Mouse (Mus musculus): ENCODE results near the gene Rnpepl1. TPM values are rescaled to one million over a fixed set of nuclear protein-coding genes. Genes with fewer than 3 reads are reported as not detected.

Rnpepl1 gene
- polyA plus RNA-seq, 1 experiment from 2014 or later: 20.5 TPM

DNA sequence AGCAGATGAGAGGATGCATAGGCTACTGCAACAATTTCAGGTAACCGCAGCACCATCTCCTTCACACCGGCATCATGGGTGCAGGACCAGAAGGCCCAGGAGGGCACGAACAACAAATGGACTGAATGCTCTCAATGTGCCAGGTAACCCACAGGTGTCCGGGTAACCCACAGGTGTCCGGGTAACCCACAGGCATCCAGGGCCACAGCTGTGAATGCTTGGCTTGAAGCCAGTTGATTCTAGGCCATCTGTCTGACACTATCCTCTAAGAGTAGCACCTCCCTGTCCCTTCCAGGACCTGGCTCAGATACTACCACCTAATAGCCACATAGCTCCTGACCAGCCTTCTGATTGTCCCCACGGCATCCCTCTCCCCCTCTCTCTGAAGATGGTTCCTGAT lies 28.6 kb upstream of the Rnpepl1 start:
- H3K4me3 ChIP-seq: no peak overlapping the region
- ATAC-seq: no peak
- 91% methylated on average over 6 of the region's 6 CpGs for WGBS

DNA sequence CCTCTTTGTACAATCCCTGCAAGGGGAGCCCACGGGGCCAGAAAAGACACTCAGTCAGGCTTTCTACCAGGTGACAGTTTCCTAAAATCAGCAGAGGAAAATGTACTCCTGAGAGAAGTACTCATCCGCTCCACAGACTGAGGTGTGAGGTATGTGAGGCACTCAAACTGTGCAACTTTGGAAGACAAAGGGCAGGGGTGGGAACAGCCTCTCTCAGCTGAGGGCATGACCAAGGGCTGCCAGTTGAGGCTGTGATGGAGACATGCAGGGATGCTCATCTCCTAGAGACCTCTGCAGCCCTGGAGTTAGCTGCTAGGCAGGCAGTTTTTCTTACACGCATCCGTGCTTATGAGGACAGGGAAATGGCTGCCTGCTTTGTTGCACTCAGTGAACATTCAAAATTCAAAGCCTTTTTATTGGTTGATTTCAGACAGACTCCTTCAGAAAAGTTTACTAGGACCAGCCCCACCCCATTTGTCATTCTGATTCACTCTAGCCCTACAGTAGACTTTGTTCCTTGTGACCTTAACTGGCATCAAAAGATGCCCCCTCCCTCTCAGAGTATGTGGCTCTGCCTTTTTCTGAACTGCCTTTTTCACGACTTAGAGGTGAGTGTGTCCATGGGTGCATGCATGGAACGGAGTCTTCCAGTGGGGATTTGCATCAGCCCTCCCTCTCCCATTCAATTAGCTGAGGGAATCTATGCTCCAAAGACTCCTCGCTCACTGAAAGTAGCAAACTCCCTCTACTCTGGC lies 21.5 kb upstream of the Rnpepl1 start:
- H3K4me3 ChIP-seq: no peak overlapping the region
- H3K4me2 ChIP-seq: no peak overlapping the region
- ATAC-seq: no peak
- no peaks in the 10 kb centered on the region for H3K9me3 ChIP-seq (replicated peaks)
- H3K27me3 ChIP-seq: no peaks in the 10 kb centered on the region
- no peak overlapping the region for H3K27ac ChIP-seq
- H3K36me3 ChIP-seq (ENCODE audit: poor library complexity, severe bottlenecking): no peaks in the 10 kb centered on the region
- H3K9ac ChIP-seq: no peak overlapping the region
- 76% methylated on average over 7 of the region's 7 CpGs for WGBS
- no peaks in the 10 kb centered on the region for H3K4me1 ChIP-seq

More for the DNA sequence above, 28.6 kb upstream of the Rnpepl1 start:
- H3K36me3 ChIP-seq (ENCODE audit: poor library complexity, severe bottlenecking): no peaks in the 10 kb centered on the region
- no peaks in the 10 kb centered on the region for H3K9me3 ChIP-seq (replicated peaks)
- H3K4me1 ChIP-seq: no peaks in the 10 kb centered on the region
- H3K27me3 ChIP-seq: no peaks in the 10 kb centered on the region
- H3K4me2 ChIP-seq: no peak overlapping the region
- no peak overlapping the region for H3K27ac ChIP-seq
- no peak overlapping the region for H3K9ac ChIP-seq

DNA sequence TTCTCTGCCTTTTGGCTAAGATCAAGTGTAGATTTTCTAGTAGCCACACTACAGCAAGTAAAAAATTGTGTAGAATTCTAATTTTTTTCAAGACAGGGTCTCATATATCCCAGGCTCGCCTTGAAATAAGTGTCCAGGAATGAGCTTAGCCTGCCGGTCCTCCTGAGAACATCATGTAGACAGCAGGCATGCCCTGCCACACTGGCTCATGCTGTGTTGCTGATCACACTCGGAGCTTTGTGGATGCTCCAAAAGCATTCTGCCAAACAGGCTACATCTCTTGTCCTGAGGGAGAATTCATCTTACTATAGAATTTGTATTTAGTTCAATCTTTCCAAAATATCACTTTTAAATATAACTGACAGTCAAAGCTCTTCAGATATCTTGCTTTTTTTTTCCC lies 17.8 kb upstream of the Rnpepl1 start:
- no peak overlapping the region for H3K9ac ChIP-seq
- WGBS: 72% methylated on average over 3 of the region's 3 CpGs
- no peak for ATAC-seq
- H3K36me3 ChIP-seq (ENCODE audit: poor library complexity, severe bottlenecking): no peaks in the 10 kb centered on the region
- no peaks in the 10 kb centered on the region for H3K9me3 ChIP-seq (replicated peaks)
- no peaks in the 10 kb centered on the region for H3K27me3 ChIP-seq
- H3K4me3 ChIP-seq: no peak overlapping the region
- no peaks in the 10 kb centered on the region for H3K4me1 ChIP-seq
- H3K27ac ChIP-seq: no peak overlapping the region
- H3K4me2 ChIP-seq: no peak overlapping the region

DNA sequence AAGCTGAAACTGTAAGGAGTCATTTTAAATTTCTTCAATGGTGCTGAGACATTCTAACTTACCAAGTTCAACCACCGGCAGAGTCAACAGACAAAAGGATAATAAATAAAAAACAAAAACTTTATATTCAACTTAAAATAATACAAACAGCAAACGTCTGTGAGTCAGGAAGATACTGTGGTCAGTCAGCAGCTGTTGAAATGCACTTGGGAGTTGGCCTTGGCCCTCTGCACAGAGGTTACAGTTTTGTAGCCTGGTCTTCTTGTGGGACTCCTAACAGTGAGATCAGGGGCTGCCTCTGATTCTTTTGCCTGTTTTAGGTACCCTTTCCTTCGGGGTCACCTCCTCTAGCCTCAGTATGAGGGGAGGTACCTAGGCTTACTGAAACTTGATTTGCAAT lies 16.7 kb upstream of the Rnpepl1 start:
- Histone ChIP-seq H3K9me3 (replicated peaks) (no peaks in the 10 kb centered on the region), H3K27me3 (0 out of 2 replicates have a peak, but pooled peaks cover 3% of the 10 kb centered on the region), H3K4me2 (no peak overlapping the region), H3K27ac (no peak overlapping the region), H3K4me3 (no peak overlapping the region), H3K9ac (no peak overlapping the region), H3K4me1 (no peaks in the 10 kb centered on the region), H3K36me3 (ENCODE audit: poor library complexity, severe bottlenecking) (no peaks in the 10 kb centered on the region)
- no peak for ATAC-seq
- WGBS: 74% methylated on average over 3 of the region's 3 CpGs

DNA sequence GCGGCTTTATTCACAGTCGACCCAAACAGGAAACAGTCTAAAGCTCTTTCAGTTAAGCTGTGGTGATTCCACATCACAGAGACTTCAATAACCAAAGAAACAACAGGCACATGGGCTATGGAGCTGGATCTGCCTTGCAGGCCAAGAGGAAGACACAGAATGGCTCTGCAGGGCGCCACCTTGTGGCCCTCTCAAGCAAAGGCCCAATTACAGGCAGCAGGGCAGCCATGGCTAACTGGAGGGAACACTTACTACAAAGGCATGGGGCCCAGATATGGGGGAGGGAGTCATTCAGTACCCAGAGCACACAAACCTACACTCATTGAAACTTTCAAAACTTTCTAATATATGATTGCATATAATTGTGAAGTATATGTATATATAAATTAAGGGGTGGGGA lies 15.5 kb upstream of the Rnpepl1 start:
- Histone ChIP-seq H3K4me3 (no peak overlapping the region), H3K27me3 (peaks cover 10% of the 10 kb centered on the region; the same call in 1 of the 2 replicates), H3K9ac (no peak overlapping the region), H3K9me3 (replicated peaks) (no peaks in the 10 kb centered on the region), H3K4me1 (no peaks in the 10 kb centered on the region), H3K4me2 (no peak overlapping the region), H3K36me3 (ENCODE audit: poor library complexity, severe bottlenecking) (no peaks in the 10 kb centered on the region), H3K27ac (no peak overlapping the region)
- WGBS: 11% methylated on average over 3 of the region's 3 CpGs
- peak; percentile 82 for ATAC-seq

DNA sequence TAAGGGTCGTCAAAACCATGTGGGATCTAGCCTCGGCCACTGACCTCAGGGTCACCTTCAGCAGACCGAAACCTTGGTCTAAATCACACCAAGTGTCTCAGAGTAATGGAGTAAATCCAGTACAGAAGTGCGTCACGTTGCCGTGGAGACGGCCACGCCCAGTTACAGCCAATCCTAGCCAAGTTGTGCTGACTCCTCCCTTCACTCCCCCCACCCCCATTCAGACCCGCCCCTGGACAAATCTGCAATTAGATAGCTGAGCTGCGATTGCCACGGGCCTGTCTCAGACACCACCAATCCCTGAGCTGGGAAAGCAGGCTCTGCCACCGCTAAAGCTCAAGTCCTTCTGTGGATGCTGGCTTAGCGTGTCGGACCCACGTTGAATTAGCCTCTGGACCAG lies 7.8 kb upstream of the Rnpepl1 start, which contains the start of gene Ankmy1:
Gene Ankmy1, minus strand, starts transcription at position 121 of the 400 bp plus-strand sequence.
- H3K4me1 ChIP-seq: peaks cover 23% of the 10 kb centered on the region
- H3K27ac ChIP-seq: peak within 1 kb of the TSS; percentile 31; the same call in 1 of the 2 replicates
- peaks cover 20% of the 10 kb centered on the region for H3K27me3 ChIP-seq
- no peaks in the 10 kb centered on the region for H3K36me3 ChIP-seq (ENCODE audit: poor library complexity, severe bottlenecking)
- ATAC-seq: peak; percentile 41
- peak within 1 kb of the TSS; percentile 55 for H3K4me2 ChIP-seq
- 2% methylated on average over 15 of the region's 15 CpGs for WGBS
- no peak within 1 kb of the TSS for H3K9ac ChIP-seq
- peak within 1 kb of the TSS; percentile 21 for H3K4me3 ChIP-seq
- no peaks in the 10 kb centered on the region for H3K9me3 ChIP-seq (replicated peaks)

DNA sequence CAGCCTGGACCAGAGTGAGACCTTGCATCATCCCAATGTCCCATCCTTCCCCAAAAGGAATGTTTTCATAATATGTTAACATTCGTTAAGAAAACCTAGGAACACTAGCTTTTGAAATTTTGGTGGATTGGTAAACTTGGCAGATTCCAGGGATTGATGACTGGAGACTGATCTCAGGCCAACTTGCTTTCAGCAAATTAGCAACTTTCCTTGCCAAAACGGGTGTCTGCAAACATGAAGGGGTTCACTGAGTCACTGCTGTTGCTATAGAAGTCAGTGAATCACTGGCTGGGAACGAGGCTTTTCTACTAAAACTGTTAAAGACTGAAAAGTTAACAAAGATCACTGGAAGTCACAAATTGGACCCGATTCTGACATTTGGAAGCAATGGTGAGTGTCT lies 7.0 kb upstream of the Rnpepl1 start:
- Histone ChIP-seq H3K4me1 (peaks cover 31% of the 10 kb centered on the region), H3K4me2 (no peak overlapping the region), H3K9ac (no peak overlapping the region), H3K4me3 (no peak overlapping the region), H3K36me3 (ENCODE audit: poor library complexity, severe bottlenecking) (no peaks in the 10 kb centered on the region), H3K9me3 (replicated peaks) (no peaks in the 10 kb centered on the region), H3K27ac (no peak overlapping the region), H3K27me3 (peaks cover 20% of the 10 kb centered on the region)
- 72% methylated on average over 4 of the region's 4 CpGs for WGBS
- no peak for ATAC-seq

DNA sequence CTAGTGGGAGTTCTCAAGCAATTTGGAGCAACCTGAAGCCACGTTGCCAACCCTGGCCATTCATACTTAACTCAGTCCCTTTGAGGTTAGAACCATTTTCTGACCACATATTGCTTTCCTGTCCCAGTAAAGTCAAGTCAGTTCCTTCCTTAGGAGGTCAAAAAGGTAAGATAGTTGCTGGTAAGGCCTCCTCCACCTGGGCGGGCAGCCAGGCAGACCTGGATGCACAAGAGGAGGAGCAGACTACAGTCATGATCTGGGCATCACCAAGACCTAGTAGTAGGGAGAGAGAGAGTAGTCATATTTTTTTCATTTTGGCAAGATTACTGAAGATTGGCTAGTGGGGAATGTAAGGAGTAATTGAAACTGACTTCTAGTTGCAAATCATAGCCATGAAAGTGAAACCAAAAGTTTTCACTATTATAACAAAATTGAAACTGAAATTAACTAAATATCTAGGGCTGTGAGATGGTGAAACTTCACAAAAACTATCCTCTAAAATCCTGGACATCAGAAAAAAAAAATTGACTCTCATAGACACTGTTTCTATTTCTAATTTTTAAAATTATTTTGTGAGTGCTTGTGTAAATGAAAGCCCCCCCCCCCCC lies 4.8 kb upstream of the Rnpepl1 start:
- H3K27me3 ChIP-seq: peaks cover 11% of the 10 kb centered on the region
- no peaks in the 10 kb centered on the region for H3K36me3 ChIP-seq (ENCODE audit: poor library complexity, severe bottlenecking)
- peaks cover 44% of the 10 kb centered on the region for H3K4me1 ChIP-seq
- WGBS: 91% methylated on average over 2 of the region's 2 CpGs
- ATAC-seq: no peak
- no peak overlapping the region for H3K27ac ChIP-seq
- H3K9me3 ChIP-seq (replicated peaks): no peaks in the 10 kb centered on the region
- H3K4me3 ChIP-seq: no peak overlapping the region
- H3K9ac ChIP-seq: no peak overlapping the region
- H3K4me2 ChIP-seq: no peak overlapping the region

DNA sequence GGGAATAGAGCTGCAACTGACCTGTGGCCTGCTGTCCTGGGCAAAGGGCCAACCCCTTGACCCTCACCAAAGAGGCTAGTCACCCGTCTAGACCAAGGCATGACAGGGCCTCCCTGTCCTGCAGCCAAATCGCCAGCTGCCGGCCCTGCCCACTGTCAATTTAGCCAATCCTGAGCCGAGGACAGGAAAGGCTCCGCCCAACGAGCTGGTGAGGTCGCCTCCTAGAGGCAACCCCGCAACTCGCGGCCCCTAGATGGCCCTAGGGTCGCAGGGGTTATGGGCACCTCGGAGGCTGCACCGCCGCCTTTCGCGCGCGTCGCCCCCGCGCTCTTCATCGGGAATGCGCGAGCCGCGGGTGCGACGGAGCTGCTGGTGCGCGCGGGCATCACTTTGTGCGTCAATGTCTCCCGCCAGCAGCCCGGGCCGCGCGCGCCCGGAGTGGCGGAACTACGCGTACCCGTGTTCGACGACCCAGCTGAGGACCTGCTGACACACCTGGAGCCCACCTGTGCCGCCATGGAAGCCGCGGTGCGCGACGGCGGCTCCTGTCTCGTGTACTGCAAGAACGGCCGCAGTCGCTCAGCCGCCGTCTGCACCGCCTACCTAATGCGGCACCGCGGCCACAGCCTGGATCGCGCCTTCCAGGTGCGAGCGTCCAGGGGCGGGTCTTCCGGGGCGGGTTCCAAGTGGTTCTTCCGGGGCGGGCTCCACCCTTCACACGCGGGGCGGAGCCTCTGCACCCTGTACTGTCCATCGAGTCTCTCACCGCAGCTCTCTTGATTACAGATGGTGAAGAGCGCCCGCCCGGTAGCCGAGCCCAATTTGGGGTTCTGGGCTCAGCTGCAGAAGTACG lies 3.6 kb upstream of the Rnpepl1 start, which contains the start of gene Dusp28:
Gene Dusp28, plus strand, starts transcription at position 203 of the 853 bp plus-strand sequence.
- H3K4me2 ChIP-seq: peak within 1 kb of the TSS; percentile 72
- peak within 1 kb of the TSS; percentile 70 for H3K9ac ChIP-seq
- H3K27ac ChIP-seq: peak within 1 kb of the TSS; percentile 80
- H3K4me1 ChIP-seq: peaks cover 52% of the 10 kb centered on the region
- H3K9me3 ChIP-seq (replicated peaks): no peaks in the 10 kb centered on the region
- H3K36me3 ChIP-seq (ENCODE audit: poor library complexity, severe bottlenecking): no peaks in the 10 kb centered on the region
- 0 out of 2 replicates have a peak, but pooled peaks cover 6% of the 10 kb centered on the region for H3K27me3 ChIP-seq
- H3K4me3 ChIP-seq: peak within 1 kb of the TSS; percentile 57
- ATAC-seq: peak; percentile 87
- WGBS: under 1% methylated on average over 81 of the region's 81 CpGs

DNA sequence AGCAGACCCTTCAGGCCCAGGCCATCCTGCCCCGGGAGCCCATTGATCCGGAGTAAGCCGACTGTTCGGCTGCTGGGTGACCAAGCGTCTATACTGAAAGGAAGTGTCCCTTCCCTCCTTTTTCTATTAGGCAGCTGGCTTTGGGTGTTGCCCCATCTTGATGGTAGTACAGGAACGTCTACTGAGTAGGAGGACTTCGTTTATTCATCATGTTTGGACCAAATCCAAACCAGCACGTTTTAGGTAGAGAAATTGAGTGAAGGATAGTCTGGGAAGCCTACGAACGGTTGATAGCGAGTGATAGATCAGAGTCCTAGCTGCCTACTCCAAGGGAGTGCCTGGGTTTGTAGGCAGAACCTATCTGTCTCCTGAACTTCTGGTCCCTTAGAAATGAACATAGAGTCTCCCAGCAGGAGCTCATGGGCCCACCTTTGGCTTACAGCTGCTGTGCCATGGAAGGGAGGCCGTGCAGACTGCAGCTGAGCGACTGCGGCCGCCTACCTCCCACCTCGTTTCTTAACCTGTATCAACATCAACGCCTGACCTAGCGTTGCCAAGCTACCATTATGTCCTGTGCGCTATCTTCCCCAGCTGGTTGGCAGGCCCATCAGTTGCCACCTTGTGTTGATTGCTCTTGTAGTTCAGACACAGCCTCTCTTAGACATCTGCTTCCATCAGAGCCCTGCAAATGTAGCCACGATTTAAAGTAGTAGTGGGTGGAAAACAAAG lies 2.8 kb upstream of the Rnpepl1 start:
- peak overlapping the region; percentile 80 for H3K27ac ChIP-seq
- H3K9me3 ChIP-seq (replicated peaks): no peaks in the 10 kb centered on the region
- peak overlapping the region; percentile 72 for H3K4me2 ChIP-seq
- WGBS: 43% methylated on average over 20 of the region's 20 CpGs
- peak overlapping the region; percentile 57 for H3K4me3 ChIP-seq
- 0 out of 2 replicates have a peak, but pooled peaks cover 4% of the 10 kb centered on the region for H3K27me3 ChIP-seq
- H3K4me1 ChIP-seq: peaks cover 56% of the 10 kb centered on the region
- ATAC-seq: no peak
- no peaks in the 10 kb centered on the region for H3K36me3 ChIP-seq (ENCODE audit: poor library complexity, severe bottlenecking)
- H3K9ac ChIP-seq: peak overlapping the region; percentile 70

DNA sequence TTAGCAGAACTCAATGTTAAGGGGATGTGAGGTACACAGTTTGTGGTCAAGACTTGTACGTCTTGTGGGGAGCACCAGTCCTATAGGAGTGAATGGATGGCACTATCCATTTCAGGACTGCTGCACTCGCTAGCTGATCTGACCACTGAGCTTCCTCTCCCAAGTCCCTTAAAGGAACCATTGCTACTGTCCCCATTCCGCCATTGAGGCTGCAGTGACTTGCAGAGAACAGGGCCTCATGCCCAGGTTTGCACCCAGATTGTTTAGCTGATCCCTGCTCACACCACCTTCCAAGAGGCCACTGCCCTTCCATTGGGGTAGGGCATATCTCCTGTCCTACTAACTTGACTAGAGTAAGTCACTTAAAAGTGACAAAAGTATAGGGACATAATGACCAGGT lies 1.9 kb upstream of the Rnpepl1 start:
- Histone ChIP-seq H3K9me3 (replicated peaks) (no peaks in the 10 kb centered on the region), H3K4me3 (no peak overlapping the region), H3K9ac (no peak overlapping the region), H3K36me3 (ENCODE audit: poor library complexity, severe bottlenecking) (peaks cover under 1% of the 10 kb centered on the region; the same call in 1 of the 2 replicates), H3K27ac (no peak overlapping the region), H3K27me3 (0 out of 2 replicates have a peak, but pooled peaks cover 4% of the 10 kb centered on the region), H3K4me2 (no peak overlapping the region), H3K4me1 (peaks cover 53% of the 10 kb centered on the region)
- no peak for ATAC-seq
- 88% methylated on average over 3 of the region's 3 CpGs for WGBS
